Mouse (Mus musculus) liver, embryonic 12.5 days (tissue): ENCODE data around the gene Man2a2. TPM values are rescaled to one million over a fixed set of nuclear protein-coding genes. Genes with fewer than 3 reads are reported as not detected.

Experiments used
- polyA plus RNA-seq: library from polyadenylated mRNA; unstranded; fragments of >200 nt; fragmentation: Nextera tagmentation; extraction: Ambion mirVana; gene quantifications from 2 replicates; pipeline ENCODE4 v1.2.1, GENCODE M21; 2016

Man2a2 gene
- polyA plus RNA-seq, 1 experiment from 2014 or later: 6.5 TPM

Other genes with a start within 250 kb of the Man2a2 start
- 16.9 and 17.9 TPM in 2 replicates for gene Sema4b, start 184.5 kb downstream of the Man2a2 start, polyA plus RNA-seq
- gene Cib1, start 138.6 kb downstream of the Man2a2 start, polyA plus RNA-seq: 97.5 and 99.2 TPM in 2 replicates
- 3.9 and 4.4 TPM in 2 replicates for gene Gdpgp1, start 138.5 kb downstream of the Man2a2 start, polyA plus RNA-seq
- 0.61 and 1.0 TPM in 2 replicates for gene Ttll13, start 125.0 kb downstream of the Man2a2 start, polyA plus RNA-seq
- gene Ngrn, start 110.2 kb downstream of the Man2a2 start, polyA plus RNA-seq: 42.0 and 45.6 TPM in 2 replicates
- 9.0 and 11.4 TPM in 2 replicates for gene Vps33b, start 101.7 kb downstream of the Man2a2 start, polyA plus RNA-seq
- 150 and 158 TPM in 2 replicates for gene Prc1, start 76.9 kb downstream of the Man2a2 start, polyA plus RNA-seq
- 5.1 and 5.6 TPM in 2 replicates for gene Rccd1, start 46.9 kb downstream of the Man2a2 start, polyA plus RNA-seq
- 17.1 and 17.3 TPM in 2 replicates for gene Unc45a, start 30.4 kb downstream of the Man2a2 start, polyA plus RNA-seq
- gene Hddc3, start 28.3 kb downstream of the Man2a2 start, polyA plus RNA-seq: 5.1 and 6.8 TPM in 2 replicates
- gene Fes, start 16.6 kb upstream of the Man2a2 start, polyA plus RNA-seq: 10.3 and 11.4 TPM in 2 replicates
- 5.6 and 5.9 TPM in 2 replicates for gene Furin, start 34.1 kb upstream of the Man2a2 start, polyA plus RNA-seq
- gene Blm, start 163.7 kb upstream of the Man2a2 start, polyA plus RNA-seq: 47.2 and 47.8 TPM in 2 replicates